Mouse (Mus musculus) WW6 (cell line): ENCODE measurements around the gene Tifa.
"Not testable (repeated sequence)": the region's sequence is repeated elsewhere in the genome, so short reads cannot be mapped to it uniquely, and the experiment has no call there.

Experiments
- DNase-seq: peaks from one replicate; pipeline ENCODE4 v3.0.0-alpha.2; 2013; ENCODE audit warnings: low read depth, low spot score

The Tifa gene

GRCm38 (mm10) chr3:127789500-127790191 is at the start of gene Tifa:
TSS of gene Tifa (plus strand) at chr3:127789805.
- no peak for DNase-seq

DNA sequence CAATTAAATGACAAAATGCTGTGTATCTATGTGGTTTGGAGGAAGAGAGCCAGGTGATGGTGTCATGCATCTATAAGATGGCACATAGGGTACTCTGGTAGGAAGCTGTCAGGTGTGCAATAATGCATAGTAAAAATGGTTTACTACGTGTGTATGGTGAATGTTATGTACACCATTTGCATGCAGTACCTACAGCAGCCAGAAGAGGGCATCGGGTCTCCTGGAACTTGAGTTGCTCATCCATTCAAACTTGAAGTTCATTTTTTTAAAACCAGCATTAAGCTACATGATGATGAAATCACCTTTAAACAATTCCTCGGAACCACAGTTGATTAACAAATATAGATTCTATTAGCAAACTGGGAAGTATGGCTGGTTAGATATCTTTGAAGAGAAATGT is 48.1 kb upstream of the Tifa start:
- no peak for DNase-seq

GRCm38 (mm10) chr3:127743614-127744365 is 45.8 kb upstream of the Tifa start:
- DNase-seq = no peak

- no peak for DNase-seq
These were observed 44.1 kb upstream of the Tifa start for GRCm38 (mm10) chr3:127745504-127745903.

GRCm38 (mm10) chr3:127745911-127746640 is 43.5 kb upstream of the Tifa start:
- no peak for DNase-seq

- DNase-seq = no peak
These were observed 41.0 kb upstream of the Tifa start for GRCm38 (mm10) chr3:127748644-127749043.

GRCm38 (mm10) chr3:127749266-127749665 is 40.3 kb upstream of the Tifa start:
- DNase-seq = no peak

DNA sequence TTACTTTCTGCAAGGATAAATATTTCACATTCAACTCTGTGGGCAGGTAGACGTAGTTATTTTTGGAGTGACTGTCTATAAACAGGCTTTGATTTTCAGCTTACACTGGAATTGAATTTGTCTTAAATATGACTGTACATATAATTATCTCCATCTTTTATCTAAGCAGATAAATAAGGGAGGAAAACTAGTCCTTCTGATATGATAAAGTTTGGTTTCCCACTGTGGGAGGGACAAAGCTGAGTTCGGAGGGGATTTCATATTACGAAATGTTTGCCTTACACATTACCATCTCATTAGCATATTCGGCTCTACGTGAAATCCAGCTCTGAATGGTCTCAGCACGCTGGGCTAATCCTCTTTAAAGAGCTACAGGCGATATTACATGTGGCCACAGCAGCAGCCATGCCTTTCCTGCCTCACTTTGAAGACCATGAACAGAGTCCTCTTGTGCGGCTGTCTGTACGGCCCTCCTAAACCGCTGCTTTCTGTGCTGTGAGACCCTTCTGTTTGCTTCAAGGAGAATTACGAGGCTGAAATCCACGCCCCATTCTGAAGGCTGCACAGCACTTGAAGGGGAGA is 39.5 kb upstream of the Tifa start:
- DNase-seq = no peak

GRCm38 (mm10) chr3:127756458-127756857 is 33.1 kb upstream of the Tifa start:
- DNase-seq = no peak

- DNase-seq = no peak
These were observed 31.7 kb upstream of the Tifa start for GRCm38 (mm10) chr3:127757886-127758301.

DNA sequence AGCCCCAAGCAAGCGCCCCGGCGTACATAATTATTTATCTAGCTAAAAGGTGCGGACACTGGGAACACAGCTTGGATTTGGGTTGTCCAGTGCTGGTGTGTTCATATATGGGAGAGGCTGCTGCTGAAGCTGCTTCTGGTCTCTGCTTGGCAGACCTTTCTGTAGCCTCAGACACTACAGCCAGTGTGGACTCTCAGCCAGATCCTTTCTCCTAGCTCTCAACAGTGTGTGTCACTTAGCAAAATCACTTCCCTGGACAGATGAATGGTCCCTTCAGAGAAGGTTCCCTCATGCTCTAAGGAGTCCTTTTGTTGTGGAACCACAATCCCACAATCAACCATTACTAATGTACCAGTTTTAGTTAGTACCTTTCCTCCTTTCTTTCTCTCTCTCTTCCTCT is 30.8 kb upstream of the Tifa start:
- no peak for DNase-seq

DNA sequence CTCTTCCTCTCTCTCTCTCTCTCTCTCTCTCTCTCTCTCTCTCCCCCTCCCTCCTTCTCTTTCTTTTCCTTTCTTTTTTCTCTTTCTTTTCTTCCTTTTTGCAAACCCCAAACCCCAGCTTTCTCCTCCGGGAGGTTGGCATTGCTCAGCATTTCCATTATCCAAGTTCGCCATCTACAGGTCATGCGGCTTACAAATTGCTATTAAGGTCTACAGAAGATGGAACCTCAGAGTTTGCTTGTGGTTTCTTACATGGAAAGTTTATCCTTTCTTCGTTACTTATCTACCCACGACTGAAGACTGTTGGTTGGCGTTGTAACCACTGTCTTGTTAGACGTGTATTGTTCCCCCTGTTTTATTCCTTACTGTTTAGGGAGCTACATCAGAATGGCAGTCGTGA is 30.4 kb upstream of the Tifa start:
- no peak for DNase-seq

GRCm38 (mm10) chr3:127762403-127762802 is 27.2 kb upstream of the Tifa start:
- no peak for DNase-seq

- peak; percentile 38 for DNase-seq
These were observed 26.5 kb upstream of the Tifa start for GRCm38 (mm10) chr3:127763076-127763612.

- DNase-seq = no peak
These were observed 25.1 kb upstream of the Tifa start for GRCm38 (mm10) chr3:127764541-127764940.

DNA sequence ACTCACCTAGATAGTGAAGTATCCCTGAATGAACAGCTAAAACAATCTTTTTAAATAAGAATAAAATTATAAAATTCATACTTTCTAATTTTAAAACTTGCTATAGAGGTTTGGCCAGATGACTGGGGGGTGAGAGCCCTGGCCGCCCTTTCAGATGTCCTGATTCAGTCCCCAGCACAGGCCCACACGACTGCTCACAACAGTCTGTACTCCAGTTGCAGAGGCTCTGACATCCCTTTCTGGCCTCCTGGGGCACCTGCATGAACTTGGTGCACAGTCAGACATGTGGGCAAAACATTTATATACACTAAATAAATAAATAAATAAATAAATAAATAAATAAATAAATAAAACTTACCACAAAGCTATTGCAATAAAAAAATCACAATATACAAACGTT is 23.6 kb upstream of the Tifa start:
- no peak for DNase-seq

GRCm38 (mm10) chr3:127769146-127769545 is 20.5 kb upstream of the Tifa start:
- no peak for DNase-seq

GRCm38 (mm10) chr3:127780021-127780644 is 9.5 kb upstream of the Tifa start, which contains the start of gene Alpk1:
TSS of gene Alpk1 (minus strand) at chr3:127780527.
- DNase-seq = no peak

GRCm38 (mm10) chr3:127780921-127781320 is 8.7 kb upstream of the Tifa start:
- DNase-seq = no peak

GRCm38 (mm10) chr3:127782921-127783320 is 6.7 kb upstream of the Tifa start:
- no peak for DNase-seq

GRCm38 (mm10) chr3:127783680-127784079 is 5.9 kb upstream of the Tifa start:
- DNase-seq = not testable (repeated sequence)
